Mouse (Mus musculus): ENCODE data around the gene Gm11639. TPM values are rescaled to one million over a fixed set of nuclear protein-coding genes. Genes with fewer than 3 reads are reported as not detected.
"Not testable (repeated sequence)": the region's sequence is repeated elsewhere in the genome, so short reads cannot be mapped to it uniquely, and the experiment has no call there.

Gene Gm11639
- polyA plus RNA-seq, 1 experiment = 0.02 TPM

DNA sequence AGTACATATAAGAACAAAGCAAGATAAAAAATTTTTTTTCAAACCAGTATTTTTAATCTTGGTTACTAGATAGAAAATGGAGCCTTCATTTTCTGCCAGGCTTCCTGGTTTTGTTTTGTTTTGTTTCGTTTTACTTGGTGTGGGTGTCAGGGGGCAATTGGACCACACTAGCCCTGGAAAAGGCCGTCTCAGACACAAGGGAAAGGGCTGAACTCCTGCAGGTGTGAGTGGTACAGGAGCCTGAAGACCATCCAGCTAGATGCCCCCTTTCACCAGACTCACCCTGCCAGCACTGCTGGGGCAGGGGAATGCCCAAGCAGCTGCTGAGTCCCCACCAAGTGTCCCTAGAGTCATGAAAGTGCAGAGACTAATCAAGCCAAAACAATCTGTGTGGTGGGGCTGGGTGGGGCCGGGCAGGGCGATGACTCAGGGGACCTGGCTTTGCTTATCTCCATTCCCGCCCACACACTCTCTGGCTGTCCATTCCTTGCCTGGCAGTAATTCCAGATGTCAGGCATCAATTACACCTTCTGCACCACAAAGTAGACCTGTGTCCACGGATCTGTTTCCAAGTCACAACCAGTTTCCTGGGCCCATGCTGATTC lies 343.3 kb downstream of the Gm11639 start:
- no peak for DNase-seq
- H3K27me3 ChIP-seq (ENCODE audit: control insufficient read depth, insufficient read depth, low read length) = no peaks in the 10 kb centered on the region
- no peak for TF ChIP-seq POLR2A (IDR thresholded peaks at IDR 0.05; ENCODE audit: borderline replicate concordance, insufficient read depth, low read length)
- TF ChIP-seq CTCF (IDR thresholded peaks at IDR 0.05; ENCODE audit: borderline replicate concordance, insufficient read depth, low read depth, low read length) = no peak
- H3K4me3 ChIP-seq (replicated peaks; ENCODE audit: insufficient read depth, low read depth, low read length) = no peak overlapping the region
- 69% methylated on average over 6 of the region's 6 CpGs for WGBS
- H3K27ac ChIP-seq (ENCODE audit: insufficient read depth, low read length) = no peak overlapping the region
- no peaks in the 10 kb centered on the region for H3K4me1 ChIP-seq (ENCODE audit: control insufficient read depth, insufficient read depth, low read length)

- Histone ChIP-seq H3K27me3 (ENCODE audit: control insufficient read depth, insufficient read depth, low read length) (no peaks in the 10 kb centered on the region), H3K4me1 (ENCODE audit: control insufficient read depth, insufficient read depth, low read length) (no peaks in the 10 kb centered on the region), H3K4me3 (replicated peaks; ENCODE audit: insufficient read depth, low read depth, low read length) (no peak overlapping the region), H3K27ac (ENCODE audit: insufficient read depth, low read length) (no peak overlapping the region)
- TF ChIP-seq CTCF (IDR thresholded peaks at IDR 0.05; ENCODE audit: borderline replicate concordance, insufficient read depth, low read depth, low read length) (no peak), POLR2A (IDR thresholded peaks at IDR 0.05; ENCODE audit: borderline replicate concordance, insufficient read depth, low read length) (no peak)
- 88% methylated on average over 8 of the region's 8 CpGs for WGBS
- DNase-seq = no peak
These were observed 344.0 kb downstream of the Gm11639 start for GRCm38 (mm10) chr11:105029525-105029924.

GRCm38 (mm10) chr11:105030229-105030628 lies 344.7 kb downstream of the Gm11639 start:
- WGBS = 86% methylated on average over 6 of the region's 6 CpGs
- no peak overlapping the region for H3K27ac ChIP-seq (ENCODE audit: insufficient read depth, low read length)
- TF ChIP-seq CTCF (IDR thresholded peaks at IDR 0.05; ENCODE audit: borderline replicate concordance, insufficient read depth, low read depth, low read length) = no peak
- no peak for TF ChIP-seq POLR2A (IDR thresholded peaks at IDR 0.05; ENCODE audit: borderline replicate concordance, insufficient read depth, low read length)

DNA sequence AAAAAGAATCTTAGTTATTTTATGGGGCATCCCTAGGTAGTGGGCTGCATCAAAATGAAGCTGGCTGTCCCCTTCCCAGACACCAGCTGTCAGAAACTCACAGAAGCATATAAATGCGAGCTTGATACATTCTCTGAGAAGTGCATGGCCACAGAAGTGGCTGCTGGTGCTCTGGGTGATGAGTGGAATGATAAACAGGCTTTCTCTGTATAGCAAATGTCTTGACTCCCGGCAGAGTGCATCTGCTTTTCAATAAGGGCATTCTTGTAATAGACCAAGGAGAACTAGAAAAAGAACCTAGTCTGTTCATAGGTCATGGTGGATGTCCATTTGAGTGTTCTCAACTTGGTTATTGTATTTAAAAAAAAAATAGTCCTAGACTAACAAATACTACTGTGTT lies 345.6 kb downstream of the Gm11639 start:
- no peak for TF ChIP-seq CTCF (IDR thresholded peaks at IDR 0.05; ENCODE audit: borderline replicate concordance, insufficient read depth, low read depth, low read length)
- TF ChIP-seq POLR2A (IDR thresholded peaks at IDR 0.05; ENCODE audit: borderline replicate concordance, insufficient read depth, low read length) = no peak
- H3K4me1 ChIP-seq (ENCODE audit: control insufficient read depth, insufficient read depth, low read length) = no peaks in the 10 kb centered on the region
- no peaks in the 10 kb centered on the region for H3K27me3 ChIP-seq (ENCODE audit: control insufficient read depth, insufficient read depth, low read length)
- H3K27ac ChIP-seq (ENCODE audit: insufficient read depth, low read length) = no peak overlapping the region
- WGBS = 25% methylated on average over 2 of the region's 2 CpGs
- no peak overlapping the region for H3K4me3 ChIP-seq (replicated peaks; ENCODE audit: insufficient read depth, low read depth, low read length)
- DNase-seq = peak in 1 of 2 experiments; percentile 1

More at GRCm38 (mm10) chr11:105030229-105030628, 344.7 kb downstream of the Gm11639 start:
- Histone ChIP-seq H3K4me1 (ENCODE audit: control insufficient read depth, insufficient read depth, low read length) (no peaks in the 10 kb centered on the region), H3K4me3 (replicated peaks; ENCODE audit: insufficient read depth, low read depth, low read length) (no peak overlapping the region), H3K27me3 (ENCODE audit: control insufficient read depth, insufficient read depth, low read length) (no peaks in the 10 kb centered on the region)
- DNase-seq = no peak

- TF ChIP-seq POLR2A (IDR thresholded peaks at IDR 0.05; ENCODE audit: borderline replicate concordance, insufficient read depth, low read length) (no peak), CTCF (IDR thresholded peaks at IDR 0.05; ENCODE audit: borderline replicate concordance, insufficient read depth, low read depth, low read length) (no peak)
- H3K4me3 ChIP-seq (replicated peaks; ENCODE audit: insufficient read depth, low read depth, low read length) = no peak overlapping the region
- no peaks in the 10 kb centered on the region for H3K27me3 ChIP-seq (ENCODE audit: control insufficient read depth, insufficient read depth, low read length)
- no peak overlapping the region for H3K27ac ChIP-seq (ENCODE audit: insufficient read depth, low read length)
- no peaks in the 10 kb centered on the region for H3K4me1 ChIP-seq (ENCODE audit: control insufficient read depth, insufficient read depth, low read length)
- 83% methylated on average over 1 of the region's 1 CpGs for WGBS
- DNase-seq = no peak
These were observed 349.6 kb downstream of the Gm11639 start for GRCm38 (mm10) chr11:105035081-105035480.

DNA sequence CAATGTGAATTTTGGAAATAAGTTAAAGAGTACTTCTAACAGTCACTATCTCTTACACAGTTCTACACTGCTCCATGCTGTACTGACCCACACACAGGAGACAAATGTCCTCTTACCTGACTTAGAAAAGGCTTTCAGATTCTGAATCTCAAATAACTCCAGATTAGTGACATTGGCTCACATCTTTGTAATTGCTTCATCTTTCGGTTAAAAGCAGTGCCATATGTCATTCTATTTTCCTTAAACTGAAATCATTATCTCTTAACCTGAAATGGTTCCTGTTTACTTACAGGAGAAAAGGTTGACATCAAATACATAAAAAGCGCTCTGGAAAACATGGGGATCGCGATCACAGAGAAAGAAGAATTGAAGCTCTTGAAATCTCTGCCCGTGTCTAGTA lies 377.8 kb downstream of the Gm11639 start, which contains the start of gene Efcab3:
TSS of gene Efcab3 (plus strand) at position 301 of the 400 bp plus-strand sequence.
- WGBS = 90% methylated on average over 5 of the region's 5 CpGs
- no peaks in the 10 kb centered on the region for H3K4me1 ChIP-seq (ENCODE audit: control insufficient read depth, insufficient read depth, low read length)
- no peak for DNase-seq
- H3K27ac ChIP-seq (ENCODE audit: insufficient read depth, low read length) = no peak within 1 kb of the TSS
- no peak within 1 kb of the TSS for H3K4me3 ChIP-seq (replicated peaks; ENCODE audit: insufficient read depth, low read depth, low read length)
- H3K27me3 ChIP-seq (ENCODE audit: control insufficient read depth, insufficient read depth, low read length) = no peaks in the 10 kb centered on the region
- TF ChIP-seq CTCF (IDR thresholded peaks at IDR 0.05; ENCODE audit: borderline replicate concordance, insufficient read depth, low read depth, low read length) = no peak
- no peak for TF ChIP-seq POLR2A (IDR thresholded peaks at IDR 0.05; ENCODE audit: borderline replicate concordance, insufficient read depth, low read length)

GRCm38 (mm10) chr11:105112448-105112847 lies 426.9 kb downstream of the Gm11639 start:
- WGBS = 78% methylated on average over 22 of the region's 22 CpGs
- DNase-seq; H3K4me3 ChIP-seq (replicated peaks; ENCODE audit: insufficient read depth, low read depth, low read length); H3K27ac ChIP-seq (ENCODE audit: insufficient read depth, low read length); H3K4me1 ChIP-seq (ENCODE audit: control insufficient read depth, insufficient read depth, low read length); H3K27me3 ChIP-seq (ENCODE audit: control insufficient read depth, insufficient read depth, low read length): not testable (repeated sequence)

GRCm38 (mm10) chr11:105117814-105118213 lies 432.3 kb downstream of the Gm11639 start:
- Histone ChIP-seq H3K27ac (ENCODE audit: insufficient read depth, low read length) (no peak overlapping the region), H3K4me3 (replicated peaks; ENCODE audit: insufficient read depth, low read depth, low read length) (no peak overlapping the region), H3K27me3 (ENCODE audit: control insufficient read depth, insufficient read depth, low read length) (no peaks in the 10 kb centered on the region), H3K4me1 (ENCODE audit: control insufficient read depth, insufficient read depth, low read length) (no peaks in the 10 kb centered on the region)
- WGBS = 86% methylated on average over 7 of the region's 7 CpGs
- DNase-seq = no peak
- no peak for TF ChIP-seq POLR2A (IDR thresholded peaks at IDR 0.05; ENCODE audit: borderline replicate concordance, insufficient read depth, low read length)
- TF ChIP-seq CTCF (IDR thresholded peaks at IDR 0.05; ENCODE audit: borderline replicate concordance, insufficient read depth, low read depth, low read length) = no peak
